Mouse (Mus musculus): ENCODE results near the gene Camk2n1.

Camk2n1 gene

DNA sequence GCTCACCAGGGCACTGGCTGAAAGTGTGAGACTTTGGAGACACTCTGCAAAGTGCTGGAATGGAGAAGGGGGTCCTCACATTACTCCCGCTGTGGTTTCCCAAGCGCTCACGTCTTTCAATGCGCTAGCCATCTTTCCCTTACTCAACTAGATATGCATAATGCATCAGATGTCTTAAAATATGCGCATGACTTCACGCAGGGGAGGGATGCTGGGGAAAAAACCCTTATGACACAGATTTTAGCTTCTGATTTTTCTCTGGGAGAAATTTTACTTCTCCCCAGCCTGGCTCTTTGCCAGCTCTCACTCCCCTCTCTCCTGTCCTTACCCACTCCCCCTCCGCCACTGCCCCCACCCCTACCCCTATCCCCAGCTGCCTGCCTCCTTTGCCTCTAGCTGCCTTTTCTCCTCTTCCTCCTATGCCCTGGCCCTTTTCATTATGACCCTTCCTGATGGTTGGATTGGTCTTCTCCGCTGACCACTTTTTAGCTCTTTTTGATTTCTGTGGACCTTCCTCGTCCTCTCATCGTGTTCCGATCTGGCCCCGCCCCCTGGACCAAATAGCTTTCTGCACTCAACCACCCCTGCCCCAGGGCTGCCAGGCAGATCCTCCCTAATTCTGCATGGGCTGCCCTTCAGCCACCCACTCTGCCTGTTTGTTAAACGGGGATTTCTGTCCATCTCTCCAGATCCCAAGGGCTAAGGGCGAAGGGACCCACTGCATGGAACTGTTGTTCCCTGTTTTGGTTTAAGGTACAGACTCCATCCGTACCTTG lies 6.1 kb upstream of the Camk2n1 start:
- no peak for DNase-seq (ENCODE audit: low spot score in 2 of 2)

DNA sequence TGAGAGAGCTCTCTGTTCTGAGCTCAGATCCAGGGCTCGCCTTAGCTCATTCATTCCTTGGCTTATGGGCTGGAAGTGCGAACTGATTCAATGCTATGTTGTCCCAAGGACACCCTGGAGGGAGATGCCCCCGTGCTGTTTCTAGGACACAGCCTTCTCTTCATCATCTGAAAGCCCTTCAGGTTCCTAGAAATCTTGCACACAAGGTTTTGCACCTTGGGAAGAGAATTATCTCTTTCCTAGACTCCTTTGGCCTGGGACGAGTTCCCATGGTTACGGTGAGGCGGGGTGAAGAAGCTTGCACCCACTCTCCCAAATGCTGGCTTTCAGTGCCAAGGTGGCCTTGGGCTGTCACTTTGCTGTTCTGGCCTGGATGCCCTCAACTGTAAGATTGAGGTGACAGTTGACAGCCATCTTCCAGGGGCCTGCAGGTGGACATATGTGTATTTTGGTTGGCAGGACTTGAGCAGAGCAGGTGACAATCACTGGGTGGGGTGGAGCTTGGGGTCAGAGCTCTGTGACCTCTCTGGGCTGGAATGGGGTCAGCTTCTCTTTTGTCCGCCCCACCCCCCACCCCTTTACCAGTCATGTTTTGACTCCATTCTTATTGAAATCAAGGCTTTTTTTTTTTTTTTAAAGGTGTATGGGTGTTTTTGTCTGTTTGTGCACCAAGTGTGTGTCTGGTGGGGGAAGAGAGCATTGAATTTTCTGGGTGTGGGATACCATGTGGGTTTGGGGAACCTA lies 5.1 kb upstream of the Camk2n1 start:
- no peak for DNase-seq (ENCODE audit: low spot score in 2 of 2)

DNA sequence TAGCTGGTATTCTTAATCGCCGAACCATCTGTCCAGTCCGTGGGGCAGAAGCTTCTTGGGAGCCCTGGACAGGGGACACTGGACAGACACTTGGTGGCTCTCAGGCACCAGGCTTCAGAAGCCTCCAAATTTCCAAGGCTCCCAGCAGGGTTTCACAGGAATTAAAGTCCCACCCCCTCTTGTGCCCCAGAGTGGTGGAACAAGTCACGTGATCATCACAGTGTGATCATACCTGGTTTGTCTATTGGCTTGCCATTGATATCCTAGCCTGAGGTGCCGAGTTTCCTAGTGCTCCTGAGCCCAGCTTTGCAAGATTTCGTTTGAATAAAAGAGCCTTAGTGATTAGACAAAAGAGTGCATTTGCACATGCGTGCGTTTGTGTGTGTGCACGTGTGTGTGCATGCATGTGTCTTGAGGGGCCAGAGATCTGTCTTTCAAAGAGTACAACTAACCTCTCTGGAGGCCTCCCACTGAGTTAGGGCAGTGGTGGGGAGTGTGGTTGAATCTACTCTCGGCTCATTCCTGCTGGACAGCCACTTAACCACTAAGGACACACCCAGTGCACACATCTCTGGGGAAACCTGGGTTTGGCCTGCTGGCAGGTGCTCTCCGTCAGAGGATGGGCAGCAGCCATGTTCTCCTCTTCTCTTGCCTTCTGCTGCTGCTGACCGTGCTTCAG lies 4.3 kb upstream of the Camk2n1 start:
- no peak for DNase-seq (ENCODE audit: low spot score in 2 of 2)

DNA sequence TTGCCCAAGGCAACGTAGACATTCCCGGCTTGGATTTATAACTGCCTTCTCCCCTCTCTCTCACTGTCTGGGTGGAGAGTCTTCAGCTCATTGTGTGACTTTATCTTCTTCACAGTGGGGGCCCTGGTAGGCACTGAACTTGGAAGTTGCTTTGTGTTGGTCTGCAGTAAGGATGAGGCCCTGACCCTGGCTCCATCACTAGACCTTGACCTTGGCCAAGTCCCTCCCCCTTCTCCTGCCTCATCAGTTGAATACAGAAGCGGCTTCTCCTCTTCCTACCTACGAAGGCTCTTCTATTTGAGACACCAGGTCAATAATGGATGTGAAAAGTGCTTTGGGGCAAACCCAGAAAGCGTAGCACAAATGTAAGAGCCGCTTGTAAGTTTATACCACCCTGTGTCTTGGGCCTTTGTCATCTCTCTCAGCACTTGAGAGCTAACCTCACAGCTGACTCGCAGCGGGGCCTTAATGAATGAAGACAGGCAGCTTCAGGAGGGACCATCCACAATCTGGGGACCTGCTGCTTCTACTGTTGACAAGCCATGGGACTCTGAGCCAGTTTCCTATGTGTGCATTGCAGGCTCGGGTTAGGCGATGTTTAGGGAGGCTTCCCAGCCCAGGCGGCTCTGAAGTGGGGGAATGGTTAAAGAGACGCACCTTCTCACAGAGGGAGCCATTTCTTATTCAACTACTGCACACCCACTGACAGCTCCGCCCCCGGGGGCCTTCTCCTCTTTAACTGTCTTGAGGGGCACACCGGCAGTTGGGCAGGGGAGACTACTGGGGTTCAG lies 1.6 kb upstream of the Camk2n1 start:
- DNase-seq (ENCODE audit: low spot score in 2 of 2), result no peak

DNA sequence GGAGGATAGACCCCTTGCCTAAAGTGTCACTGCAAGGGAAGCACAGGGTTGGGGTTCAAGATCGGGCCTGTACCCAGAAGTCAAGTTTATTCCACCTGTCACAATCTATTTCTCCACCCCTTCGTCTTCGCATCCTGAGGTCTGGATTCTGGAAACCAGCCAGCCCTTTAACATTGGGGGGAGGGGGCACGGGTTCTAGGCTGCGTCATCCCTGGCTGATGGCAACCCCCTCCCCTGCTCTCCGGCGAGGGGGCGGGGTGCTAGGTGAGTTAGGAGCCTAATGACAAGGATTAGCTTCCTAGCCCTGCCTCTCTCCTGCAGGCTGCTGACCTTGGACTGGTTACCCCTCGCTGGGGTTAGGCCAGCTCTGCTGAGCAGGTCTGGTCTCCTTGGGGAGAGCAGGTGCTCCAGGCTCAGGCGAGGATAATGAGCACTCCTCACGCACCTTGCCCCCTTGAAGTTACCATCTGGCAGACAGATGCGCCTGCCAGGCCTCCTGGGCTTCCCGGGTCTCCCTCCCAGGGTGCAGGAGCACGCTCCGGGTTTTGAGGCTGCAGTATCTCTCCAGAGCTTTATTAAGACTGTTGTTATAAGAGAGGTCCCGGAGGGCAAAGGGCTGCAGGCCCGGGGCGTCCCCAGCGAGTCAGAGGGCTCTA lies 889 bp upstream of the Camk2n1 start:
- DNase-seq (ENCODE audit: low spot score in 2 of 2), result no peak

DNA sequence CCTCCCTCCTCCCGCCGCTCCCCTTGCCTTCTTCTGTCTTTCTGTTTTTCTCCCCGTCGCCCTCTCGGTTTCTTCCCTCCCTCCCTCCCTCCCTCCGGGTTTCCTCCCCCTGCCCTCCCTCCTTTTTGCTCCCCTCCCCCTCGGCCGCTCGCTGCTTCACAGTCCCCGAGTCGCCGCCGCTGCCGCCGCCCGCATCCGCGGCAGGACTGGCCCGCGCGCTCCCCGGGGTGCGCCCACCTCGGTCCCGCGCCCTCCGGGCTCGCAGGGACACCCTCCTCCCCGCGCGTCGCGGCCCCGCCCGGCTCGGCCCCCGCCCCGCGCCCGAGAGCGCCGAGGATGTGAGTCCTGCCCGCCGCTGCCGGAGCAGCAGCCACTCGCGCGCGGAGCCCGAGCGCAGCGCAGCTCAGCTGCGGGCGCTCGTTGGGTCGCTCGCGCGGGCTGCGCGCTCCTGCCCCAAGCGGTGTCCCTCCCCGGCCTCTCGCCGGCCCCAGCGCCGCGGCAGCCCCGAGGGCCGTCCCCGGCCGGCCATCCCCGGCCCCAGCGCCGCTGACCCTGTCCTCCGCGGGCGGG lies 542 bp downstream of the Camk2n1 start:
- DNase-seq (ENCODE audit: low spot score in 2 of 2), result peak; percentile 43 to 71

DNA sequence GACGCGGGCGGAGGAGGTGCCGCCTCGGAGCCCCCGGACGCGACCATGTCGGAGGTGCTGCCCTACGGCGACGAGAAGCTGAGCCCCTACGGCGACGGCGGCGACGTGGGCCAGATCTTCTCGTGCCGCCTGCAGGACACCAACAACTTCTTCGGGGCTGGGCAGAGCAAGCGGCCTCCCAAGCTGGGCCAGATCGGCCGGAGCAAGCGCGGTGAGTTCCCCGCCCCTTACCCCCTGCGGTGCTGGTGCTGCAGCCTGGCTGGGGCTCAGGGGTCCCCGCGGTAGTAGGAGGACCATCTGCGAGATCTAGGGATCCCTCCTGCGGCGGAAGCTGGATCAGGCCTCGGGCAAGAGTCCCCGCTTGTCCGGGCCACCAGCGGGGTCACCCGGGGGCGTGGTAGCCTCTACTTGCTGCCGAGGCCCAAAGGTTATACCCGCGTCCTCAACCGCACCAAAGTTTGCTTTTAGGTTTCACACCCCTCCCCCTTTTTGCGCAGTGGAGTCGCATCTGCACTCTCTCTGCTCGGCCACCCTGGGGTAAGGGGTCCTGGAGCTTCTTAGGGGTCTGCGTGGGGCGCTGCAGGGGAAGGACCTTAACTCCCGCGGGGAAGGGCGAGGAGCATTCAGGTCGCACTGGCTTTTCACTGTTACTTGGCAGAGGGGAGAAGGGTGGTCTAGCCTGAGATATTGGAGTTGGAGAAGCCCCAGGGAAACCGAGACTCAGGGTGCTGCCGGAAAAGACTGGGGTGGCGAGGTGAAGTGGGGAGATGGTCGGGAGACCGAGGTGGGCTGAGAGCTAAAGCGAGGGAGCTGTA lies 1.2 kb downstream of the Camk2n1 start:
- no peak for DNase-seq (ENCODE audit: low spot score in 2 of 2)

DNA sequence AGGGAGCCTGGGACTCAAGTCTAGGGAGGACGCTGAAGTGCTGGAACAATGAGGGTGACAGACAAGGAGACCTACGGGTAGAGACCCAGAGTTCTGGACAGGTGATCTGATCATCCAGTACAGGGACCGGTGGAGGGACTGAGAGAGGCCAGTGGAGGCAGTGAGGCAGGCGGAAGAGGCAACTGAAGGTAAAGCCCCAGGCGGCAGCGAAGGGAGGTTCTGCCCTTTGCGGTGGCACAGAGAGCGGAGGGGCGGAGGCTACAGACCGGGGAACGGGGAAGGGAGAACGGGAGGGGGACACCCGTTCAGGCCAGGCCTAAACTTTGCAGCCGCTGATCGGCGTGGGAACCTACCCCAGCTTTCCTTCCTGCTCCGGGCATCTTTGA lies 1.8 kb downstream of the Camk2n1 start:
- no peak for DNase-seq (ENCODE audit: low spot score in 2 of 2)

DNA sequence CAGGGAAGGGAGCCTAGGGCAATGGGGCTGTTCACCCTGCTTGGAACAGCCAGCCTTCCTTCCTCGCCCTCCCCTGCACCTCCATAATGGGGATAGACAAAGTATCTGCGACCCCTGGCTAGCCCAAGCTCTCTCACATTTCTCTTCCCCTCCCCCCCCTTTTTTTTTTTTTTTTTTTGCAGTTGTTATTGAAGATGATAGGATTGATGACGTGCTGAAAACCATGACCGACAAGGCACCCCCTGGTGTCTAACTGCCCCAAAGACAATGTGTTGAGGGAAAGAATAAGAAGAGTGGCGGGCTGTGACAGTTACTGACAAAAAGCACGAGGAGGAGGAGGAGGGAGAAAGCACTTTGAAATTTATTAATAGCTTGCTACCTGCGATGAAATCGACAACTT lies 2.4 kb downstream of the Camk2n1 start:
- no peak for DNase-seq (ENCODE audit: low spot score in 2 of 2)

DNA sequence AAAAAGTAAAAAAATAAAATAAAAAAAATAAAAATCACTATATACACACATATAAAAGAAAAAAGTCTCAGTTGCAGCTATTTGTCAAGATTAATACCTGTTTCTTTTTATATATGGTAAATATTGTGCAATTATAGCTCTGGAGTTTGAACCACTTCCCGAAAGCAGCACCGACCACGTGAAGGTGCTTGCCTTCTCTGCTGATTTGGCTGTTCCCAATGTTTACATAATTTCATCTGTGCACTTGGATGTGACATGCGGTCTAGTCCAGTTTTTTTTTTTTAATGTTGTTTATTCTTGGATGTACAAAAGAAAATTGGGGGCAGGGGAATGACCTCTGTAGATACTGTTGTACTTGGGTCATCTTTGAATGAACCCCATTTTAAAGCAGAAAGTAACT lies 3.0 kb downstream of the Camk2n1 start:
- DNase-seq (ENCODE audit: low spot score in 2 of 2), result no peak

DNA sequence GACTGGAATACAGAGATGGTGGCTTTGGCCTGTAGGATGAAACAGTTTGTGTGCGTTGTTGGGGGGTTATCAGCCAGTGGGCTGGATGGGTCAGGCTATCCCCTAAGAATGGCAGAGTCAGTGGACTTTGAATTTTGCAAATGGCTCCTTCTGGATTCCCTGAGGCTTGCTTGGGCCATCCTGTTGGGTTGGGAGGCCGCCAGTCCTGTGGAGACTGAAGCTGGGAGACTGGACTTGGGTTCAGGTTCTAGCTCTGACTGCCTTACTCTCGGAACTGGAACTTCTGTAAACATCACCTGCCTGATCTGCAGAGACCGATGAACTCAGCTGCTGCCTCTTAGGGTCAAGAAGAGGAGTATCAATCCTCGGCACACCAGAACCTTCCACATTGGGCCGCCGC lies 4.1 kb downstream of the Camk2n1 start:
- DNase-seq (ENCODE audit: low spot score in 2 of 2), result no peak

DNA sequence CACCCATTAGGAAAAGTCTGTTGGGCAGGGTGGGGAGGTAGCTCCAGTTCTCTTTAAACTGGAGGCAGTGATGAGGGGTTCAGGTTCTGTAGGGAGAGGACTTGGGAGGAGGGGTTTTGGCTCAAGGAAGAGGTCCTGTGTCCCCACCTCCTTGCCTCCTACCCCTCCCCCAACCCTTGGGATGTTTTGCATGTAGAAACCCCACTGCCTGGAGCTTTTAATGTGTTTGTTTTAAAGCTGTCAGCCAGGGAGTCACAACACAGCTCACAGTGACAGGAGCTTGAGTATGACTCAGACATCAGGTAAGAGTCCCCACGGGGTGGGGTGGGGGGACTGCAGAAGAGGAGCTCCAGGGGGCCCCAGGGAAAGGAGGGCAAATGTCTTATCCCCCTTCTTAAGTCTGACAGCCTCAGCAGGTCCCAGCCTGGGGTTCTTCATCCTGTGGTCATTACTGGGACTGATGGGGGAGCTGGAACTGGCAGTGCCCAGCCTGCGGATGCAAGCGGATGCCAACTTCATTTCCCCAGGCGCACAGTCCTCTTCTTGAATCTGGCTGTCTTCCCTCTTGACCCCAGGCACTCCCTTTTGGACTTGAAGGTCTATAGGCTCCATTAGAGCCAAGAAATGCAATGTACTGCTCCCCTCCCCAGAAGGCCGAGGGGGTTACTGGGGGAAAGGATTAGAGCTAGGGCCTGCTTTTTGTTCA lies 4.8 kb downstream of the Camk2n1 start:
- DNase-seq (ENCODE audit: low spot score in 2 of 2), result no peak

DNA sequence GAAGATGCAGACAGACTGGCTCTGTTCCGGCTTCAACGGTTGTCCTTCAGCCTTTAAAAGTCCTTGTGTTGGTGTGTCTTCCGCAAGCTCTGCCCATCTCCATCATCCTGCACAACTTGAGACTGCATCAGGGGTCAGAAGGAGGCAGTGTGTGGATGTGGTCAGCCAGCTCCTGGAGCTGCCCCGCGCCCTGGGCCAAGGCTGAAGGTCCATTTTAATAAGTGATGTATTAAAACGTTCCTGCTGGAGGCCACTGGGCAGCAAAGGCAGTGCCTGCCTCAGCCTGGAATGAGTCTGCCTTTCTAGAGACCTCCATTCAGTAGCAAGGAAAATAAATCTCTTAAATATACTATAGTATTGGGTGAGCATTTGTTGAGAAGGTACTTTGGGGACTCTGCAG lies 5.7 kb downstream of the Camk2n1 start:
- DNase-seq (ENCODE audit: low spot score in 2 of 2), result no peak

DNA sequence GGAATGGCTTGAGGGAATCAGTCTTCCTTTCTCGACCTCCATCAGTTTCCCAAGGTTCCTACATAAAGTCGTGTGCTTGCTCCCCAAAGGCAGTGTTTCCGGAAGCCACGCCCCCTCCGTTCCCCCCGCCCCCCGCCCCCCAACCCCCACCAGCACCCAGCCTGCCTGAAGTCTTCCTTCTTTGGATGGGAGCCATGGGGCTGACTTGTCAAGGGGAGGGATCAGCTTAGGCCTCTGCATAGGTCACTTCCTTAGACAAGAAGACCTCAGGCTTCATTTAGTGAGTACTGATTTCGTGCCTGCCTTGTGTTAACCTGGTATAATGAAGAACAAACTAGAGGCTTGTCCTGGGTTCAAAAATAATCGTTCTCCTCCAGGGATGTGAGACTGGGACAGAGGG lies 6.8 kb downstream of the Camk2n1 start:
- DNase-seq (ENCODE audit: low spot score in 2 of 2), result no peak

DNA sequence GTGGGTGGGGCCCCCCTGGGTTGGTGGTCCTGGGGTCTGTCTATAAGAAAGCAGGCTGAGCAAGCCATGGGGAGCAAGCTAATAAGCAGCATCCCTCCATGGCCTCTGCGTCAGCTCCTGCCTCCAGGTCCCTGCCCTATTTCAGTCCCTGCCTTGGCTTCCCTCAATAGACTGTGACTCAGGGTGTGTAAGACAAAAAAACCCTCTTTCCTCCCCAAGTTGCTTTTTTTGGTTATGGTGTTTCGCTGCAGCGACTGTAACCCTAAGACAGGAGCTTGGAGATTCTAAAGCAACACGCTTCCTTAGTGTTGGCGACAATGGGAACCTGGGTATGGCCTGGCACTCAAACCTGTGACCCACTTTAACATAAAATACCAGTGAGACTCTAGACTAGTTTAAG lies 7.4 kb downstream of the Camk2n1 start:
- DNase-seq (ENCODE audit: low spot score in 2 of 2), result no peak

DNA sequence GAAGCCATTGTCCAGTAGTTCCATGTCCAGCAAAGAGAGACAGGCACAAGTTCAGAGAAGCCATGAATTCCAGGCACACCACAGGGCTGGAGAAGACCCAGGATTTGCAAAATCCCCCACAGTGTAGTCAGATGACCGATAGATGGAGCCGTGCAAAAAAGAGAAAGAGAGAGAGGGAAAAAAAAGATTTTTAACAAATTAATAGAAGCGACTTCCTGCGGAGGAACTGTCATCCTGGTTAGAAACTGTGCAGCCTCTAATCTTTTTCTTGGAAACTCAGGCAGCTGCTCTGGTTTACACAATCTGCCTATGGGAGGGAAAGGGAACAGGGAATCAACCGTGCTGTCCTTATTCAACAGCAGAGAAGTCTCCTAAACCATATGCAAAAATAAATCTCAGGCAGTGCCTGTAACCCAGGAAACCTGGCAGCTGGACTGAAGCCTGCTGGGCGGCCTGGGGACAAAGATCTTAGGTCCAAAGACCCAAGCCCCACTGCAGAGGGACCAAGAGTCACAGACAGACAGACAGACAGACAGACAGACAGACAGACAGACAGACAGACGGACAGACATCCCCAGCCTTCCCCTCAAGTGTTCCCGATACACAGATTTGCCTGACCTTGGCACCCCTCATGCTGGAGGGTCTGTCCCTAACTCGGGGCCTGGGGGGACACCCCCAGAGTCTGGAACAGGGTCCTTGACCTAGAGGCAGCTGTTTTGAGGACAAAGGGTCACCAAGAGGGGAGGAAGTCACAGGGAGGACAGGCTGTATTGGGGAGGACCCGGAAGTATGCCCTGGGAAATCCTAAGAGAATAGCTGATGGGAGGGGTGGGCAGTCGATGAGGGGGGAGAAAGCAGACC lies 9.1 kb downstream of the Camk2n1 start:
- peak in 1 of 2 experiments; percentile 30 for DNase-seq (ENCODE audit: low spot score in 2 of 2)

DNA sequence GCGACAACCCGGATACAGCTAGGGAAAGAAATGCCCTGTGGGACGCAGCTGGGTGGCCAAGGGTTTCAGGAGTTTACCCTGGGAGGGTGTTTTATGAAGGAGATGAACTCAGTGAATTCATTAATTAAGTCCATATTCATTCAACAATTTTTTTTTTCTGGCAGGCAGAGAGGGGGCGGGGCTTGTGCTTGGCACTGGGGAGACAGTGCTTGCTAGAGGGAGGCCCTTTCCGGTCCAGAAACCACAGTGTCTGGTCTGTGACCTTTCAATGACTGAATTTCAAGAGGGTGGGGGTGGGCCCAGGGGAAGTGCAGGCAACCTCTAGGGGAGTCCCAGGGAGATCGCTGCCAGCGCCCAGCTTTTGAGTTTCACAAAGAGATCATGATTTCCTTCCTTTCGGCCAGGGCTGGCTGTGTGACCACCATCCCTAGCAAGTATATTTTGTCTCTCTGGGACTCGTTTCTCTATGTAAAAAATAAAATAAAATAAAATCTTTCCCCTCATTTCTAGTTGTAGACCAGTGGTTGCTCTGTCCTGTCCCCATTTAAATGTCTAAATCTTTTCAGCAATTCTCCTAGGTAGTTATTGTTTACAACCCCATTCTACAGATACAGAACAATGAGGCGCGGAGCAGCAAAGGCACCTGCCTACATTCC lies 9.8 kb downstream of the Camk2n1 start:
- peak in 1 of 2 experiments; percentile 45 for DNase-seq (ENCODE audit: low spot score in 2 of 2)

DNA sequence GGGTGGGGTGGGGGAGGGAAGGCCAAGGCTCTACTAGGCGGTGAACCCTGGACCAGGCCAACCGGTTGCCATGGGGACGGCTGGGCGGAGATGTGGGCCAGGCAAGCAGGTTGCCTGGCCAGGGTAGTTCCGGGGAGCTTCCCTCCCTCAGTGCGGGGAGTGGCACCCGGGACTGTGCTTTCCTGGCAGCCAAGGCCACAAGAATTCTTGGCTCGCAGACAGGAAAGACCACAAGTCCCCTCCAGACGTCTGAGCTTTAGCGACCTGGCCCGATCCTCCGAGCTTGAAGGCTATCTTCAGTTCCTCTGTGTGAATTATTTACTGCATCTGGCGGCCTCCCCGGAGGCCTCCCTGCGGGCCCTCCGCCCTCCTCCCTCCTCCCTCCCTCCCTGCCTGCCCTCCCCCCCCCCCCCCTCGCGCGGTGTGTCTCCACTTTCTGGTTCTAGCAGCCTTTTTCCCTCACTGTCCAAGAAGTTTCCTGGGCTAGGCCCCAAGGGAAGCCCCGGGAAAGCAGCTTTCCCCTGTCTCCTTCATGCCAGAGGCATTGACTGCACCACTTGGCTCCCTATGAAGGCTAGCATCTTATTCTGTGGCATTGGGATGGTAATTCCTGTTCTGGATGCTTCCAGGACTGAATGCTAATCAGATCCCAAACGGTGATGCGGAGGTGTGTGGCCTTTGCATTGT lies 10.7 kb downstream of the Camk2n1 start:
- no peak for DNase-seq (ENCODE audit: low spot score in 2 of 2)
